Mouse (Mus musculus): ENCODE results near the gene Errfi1.

DNA sequence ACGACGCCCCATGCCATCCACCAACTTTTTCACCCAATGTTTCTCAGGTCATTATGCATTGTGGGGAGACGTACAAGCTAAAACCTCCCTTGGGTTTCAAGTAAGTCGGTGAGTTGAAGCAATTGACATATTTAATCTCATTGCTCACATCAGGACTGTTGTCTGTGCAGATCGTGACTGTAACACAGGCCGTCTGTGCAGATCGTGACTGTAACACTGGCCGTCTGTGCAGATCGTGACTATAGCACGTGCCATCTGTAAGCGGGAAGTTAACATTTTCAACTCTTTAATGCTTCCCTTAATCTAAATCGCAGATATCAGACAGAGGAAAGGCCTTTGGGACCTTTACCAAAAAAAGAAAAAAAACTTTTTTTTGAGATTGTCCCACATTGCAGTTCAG, 60.0 kb downstream of the Errfi1 start:
- TF ChIP-seq CTCF (IDR thresholded peaks at IDR 0.05; ENCODE audit: low read depth) (no peak), EP300 (optimal IDR thresholded peaks at IDR 0.05) (no peak)

All from stomach, postnatal 0 days (tissue).